Mouse (Mus musculus) cerebellum, adult 2 months (tissue): ENCODE measurements around the gene Ace.

Experiments
- CTCF ChIP-seq: fragments of 200-500 bp; IDR thresholded peaks from 2 replicates; pipeline ENCODE4 v1.5.1; 2011; ENCODE audit warnings: low read depth, mild to moderate bottlenecking, control low read depth, low read length, moderate library complexity, borderline replicate concordance; ENCODE audit not compliant: insufficient read depth
- POLR2A ChIP-seq: fragments of 200-500 bp; IDR thresholded peaks from 2 replicates; pipeline ENCODE4 v1.6.1; 2011; ENCODE audit warnings: low read length, control low read depth, borderline replicate concordance; ENCODE audit not compliant: insufficient read depth

DNA sequence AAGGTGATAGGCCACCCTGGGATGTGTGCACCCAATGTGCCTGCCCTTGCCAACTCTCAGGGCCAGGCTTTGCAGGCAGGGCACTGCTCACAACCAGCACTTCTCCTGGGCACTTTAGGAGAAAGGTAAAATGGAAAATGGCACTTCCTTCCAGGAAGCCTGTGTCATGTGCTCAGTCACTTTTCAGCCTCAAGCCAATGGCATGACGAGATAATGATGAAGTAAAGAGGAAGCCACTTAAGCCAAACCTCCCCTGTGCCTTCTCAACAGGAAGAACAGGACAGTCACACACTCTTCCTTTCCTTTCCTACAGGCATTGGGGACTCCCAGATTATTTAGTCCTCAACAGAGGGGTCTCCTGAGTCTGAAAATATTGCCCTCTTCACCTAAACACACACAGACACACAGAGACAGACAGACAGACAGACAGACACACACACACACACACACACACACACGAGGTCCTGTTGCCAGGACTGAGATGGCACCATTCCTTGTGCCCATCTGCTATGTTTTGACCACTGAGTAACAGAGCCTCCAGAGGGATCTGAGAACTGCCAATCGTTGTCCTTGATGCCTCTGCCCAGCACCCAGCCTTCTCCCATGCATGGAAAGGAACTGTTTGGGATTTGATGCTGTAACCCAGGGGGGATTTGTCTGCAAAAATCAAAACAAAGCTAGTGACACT is 47.5 kb upstream of the Ace start:
- no peak for TF ChIP-seq CTCF
- no peak for TF ChIP-seq POLR2A
